In genomic region chr16:90885351-90885750, GRCm38 (mm10) we compare ENCODE assay signal across 13 mouse cellular contexts. TPM values are rescaled to one million over a fixed set of nuclear protein-coding genes. Genes with fewer than 3 reads are reported as not detected.
DNase-seq lines count a peak whose midpoint lies in the region; ATAC-seq and TF ChIP-seq lines count a peak whose summit lies in the region.
"Had no signal": no experiment of that assay in that cellular context is flagged by ENCODE, and none has a peak within 500 bp of the region (broad histone marks: within the 10 kb centered on the region; RNA-seq: fewer than 3 reads in every experiment).

No protein-coding gene starts in this region.

- WGBS in heart, embryonic 13.5 days = 68% methylated on average over 2 of the region's 2 CpGs
- WGBS in lung, embryonic 16.5 days = 48% methylated on average over 2 of the region's 2 CpGs
- WGBS in lung, adult 2 months = 58% methylated on average over 2 of the region's 2 CpGs
- 66% methylated on average over 2 of the region's 2 CpGs for WGBS in stomach, embryonic 15.5 days
- 84% methylated on average over 2 of the region's 2 CpGs for WGBS in neural tube, embryonic 15.5 days

- TF ChIP-seq POLR2A in lung, adult 2 months (IDR thresholded peaks at IDR 0.05; ENCODE audit: borderline replicate concordance, extremely low read depth, low read depth, low read length) = no peak

- H3K4me2 ChIP-seq in heart, embryonic 13.5 days = no peak overlapping the region
- no peak overlapping the region for H3K4me2 ChIP-seq in lung, embryonic 16.5 days (ENCODE audit: low read depth, low read length)
- H3K4me2 ChIP-seq in stomach, embryonic 15.5 days = no peak overlapping the region
- no peak overlapping the region for H3K4me2 ChIP-seq in neural tube, embryonic 15.5 days

- TF ChIP-seq CTCF in lung, adult 2 months (IDR thresholded peaks at IDR 0.05; ENCODE audit: insufficient read depth, low read length) = no peak

- H3K4me1 ChIP-seq in heart, embryonic 13.5 days = peaks cover 39% of the 10 kb centered on the region
- peaks cover 16% of the 10 kb centered on the region for H3K4me1 ChIP-seq in lung, embryonic 16.5 days (replicated peaks; ENCODE audit: control insufficient read depth, insufficient read depth, low read length)
- peaks cover 5% of the 10 kb centered on the region for H3K4me1 ChIP-seq in lung, adult 2 months (ENCODE audit: control insufficient read depth, insufficient read depth, low read length)
- no peaks in the 10 kb centered on the region; the same call in 1 of the 2 replicates for H3K4me1 ChIP-seq in stomach, embryonic 15.5 days
- peaks cover 9% of the 10 kb centered on the region for H3K4me1 ChIP-seq in neural tube, embryonic 15.5 days

- H3K9me3 ChIP-seq in heart, embryonic 13.5 days = peaks cover 3% of the 10 kb centered on the region; the same call in 1 of the 2 replicates
- 0 out of 2 replicates have a peak, but pooled peaks cover 3% of the 10 kb centered on the region for H3K9me3 ChIP-seq in lung, embryonic 16.5 days (ENCODE audit: control insufficient read depth, low read length)
- no peaks in the 10 kb centered on the region for H3K9me3 ChIP-seq in stomach, embryonic 15.5 days
- H3K9me3 ChIP-seq in neural tube, embryonic 15.5 days (replicated peaks) = no peaks in the 10 kb centered on the region

- peaks cover under 1% of the 10 kb centered on the region for H3K27me3 ChIP-seq in heart, embryonic 13.5 days (replicated peaks)
- no peaks in the 10 kb centered on the region for H3K27me3 ChIP-seq in lung, embryonic 16.5 days (ENCODE audit: control insufficient read depth, insufficient read depth, low read depth, low read length)
- no peaks in the 10 kb centered on the region for H3K27me3 ChIP-seq in stomach, embryonic 15.5 days (replicated peaks)
- no peaks in the 10 kb centered on the region for H3K27me3 ChIP-seq in neural tube, embryonic 15.5 days (replicated peaks)

- no peak overlapping the region for H3K9ac ChIP-seq in heart, embryonic 13.5 days
- H3K9ac ChIP-seq in lung, embryonic 16.5 days (ENCODE audit: low read length) = no peak overlapping the region
- H3K9ac ChIP-seq in stomach, embryonic 15.5 days = no peak overlapping the region
- no peak overlapping the region for H3K9ac ChIP-seq in neural tube, embryonic 15.5 days (replicated peaks)
- H3K9ac ChIP-seq: liver, embryonic 14.5 days had no signal

- no peak for DNase-seq in heart, postnatal 10 days
- DNase-seq in lung, adult 2 months = no peak
- DNase-seq: cerebellum, adult 11-12 months; gastrocnemius, postnatal 14 days; thymus, postnatal 4 days had no signal

- intact Hi-C loops in heart, postnatal 10 days (cut with DNase I) = no loop called here

- H3K4me3 ChIP-seq in heart, embryonic 13.5 days = no peak overlapping the region
- no peak overlapping the region for H3K4me3 ChIP-seq in lung, embryonic 16.5 days (ENCODE audit: low read length)
- H3K4me3 ChIP-seq in lung, adult 2 months (replicated peaks; ENCODE audit: extremely low read depth, low read depth, low read length) = no peak overlapping the region
- no peak overlapping the region for H3K4me3 ChIP-seq in stomach, embryonic 15.5 days (replicated peaks)
- H3K4me3 ChIP-seq in neural tube, embryonic 15.5 days (replicated peaks) = no peak overlapping the region

- H3K36me3 ChIP-seq in heart, embryonic 13.5 days = no peaks in the 10 kb centered on the region
- H3K36me3 ChIP-seq in lung, embryonic 16.5 days (ENCODE audit: control insufficient read depth, insufficient read depth, low read length) = no peaks in the 10 kb centered on the region
- H3K36me3 ChIP-seq in stomach, embryonic 15.5 days = no peaks in the 10 kb centered on the region
- no peaks in the 10 kb centered on the region for H3K36me3 ChIP-seq in neural tube, embryonic 15.5 days

- ATAC-seq in heart, embryonic 13.5 days (ENCODE audit: extremely low read depth, insufficient number of reproducible peaks, low FRiP score, low TSS enrichment) = no peak
- ATAC-seq in lung, embryonic 16.5 days (ENCODE audit: low read depth) = no peak
- ATAC-seq in common myeloid progenitor, adult 5-6 weeks (replicated peaks; ENCODE audit: low read depth, poor library complexity, severe bottlenecking) = peak; percentile 46
- no peak for ATAC-seq in stomach, embryonic 15.5 days (ENCODE audit: insufficient read depth, low FRiP score, low read depth)
- no peak for ATAC-seq in neural tube, embryonic 15.5 days (ENCODE audit: low FRiP score)
- ATAC-seq: inflammation-experienced regulatory T-cells, adult 6 months had no signal

- H3K27ac ChIP-seq in heart, embryonic 13.5 days (replicated peaks) = peak overlapping the region; percentile 63
- H3K27ac ChIP-seq in lung, embryonic 16.5 days (ENCODE audit: low read length) = peak overlapping the region; percentile 18
- 0 out of 2 replicates have a peak overlapping the region, but pooled peaks have one; percentile 24 for H3K27ac ChIP-seq in stomach, embryonic 15.5 days
- no peak overlapping the region for H3K27ac ChIP-seq in neural tube, embryonic 15.5 days (replicated peaks)
- H3K27ac ChIP-seq: liver, embryonic 14.5 days had no signal

RNA-seq across cellular contexts. Expression of gene Cfap298, which starts 49.6 kb away (rescaled TPM):
- 34.6 and 36.9 TPM in 2 replicates for polyA plus RNA-seq in heart, embryonic 13.5 days (2015; fragmentation: Nextera tagmentation; extraction: Ambion mirVana)
- 10 to 100 TPM; 29.3 to 34.5 TPM for total RNA-seq in heart, postnatal 10 days (2021)
- polyA plus RNA-seq in lung, embryonic 16.5 days (2015; fragmentation: Nextera tagmentation; extraction: Ambion mirVana) = 57.2 and 59.2 TPM in 2 replicates
- polyA plus RNA-seq in lung, adult 2 months (2012; rRNA removed) = 17.2 and 29.9 TPM in 2 replicates
- total RNA-seq in common myeloid progenitor, adult 5-6 weeks (2017) = 72.0 and 100.0 TPM in 2 replicates
- polyA plus RNA-seq in stomach, embryonic 15.5 days (2015; fragmentation: Nextera tagmentation; extraction: Ambion mirVana) = 40.1 and 42.7 TPM in 2 replicates
- 44.4 and 45.1 TPM in 2 replicates for polyA plus RNA-seq in neural tube, embryonic 15.5 days (2015; fragmentation: Nextera tagmentation; extraction: Ambion mirVana)

RNA-seq across cellular contexts. Expression of gene Eva1c, which starts 58.8 kb away (rescaled TPM):
- polyA plus RNA-seq in heart, embryonic 13.5 days (2015; fragmentation: Nextera tagmentation; extraction: Ambion mirVana) = 2.6 and 3.6 TPM in 2 replicates
- 1 to 10 TPM; 1.6 to 2.9 TPM for total RNA-seq in heart, postnatal 10 days (2021)
- 3.8 and 4.6 TPM in 2 replicates for polyA plus RNA-seq in lung, embryonic 16.5 days (2015; fragmentation: Nextera tagmentation; extraction: Ambion mirVana)
- 8.9 and 14.2 TPM in 2 replicates for polyA plus RNA-seq in lung, adult 2 months (2012; rRNA removed)
- not detected in 2 replicates for total RNA-seq in common myeloid progenitor, adult 5-6 weeks (2017)
- polyA plus RNA-seq in stomach, embryonic 15.5 days (2015; fragmentation: Nextera tagmentation; extraction: Ambion mirVana) = 1.7 and 1.9 TPM in 2 replicates
- 2.6 and 3.5 TPM in 2 replicates for polyA plus RNA-seq in neural tube, embryonic 15.5 days (2015; fragmentation: Nextera tagmentation; extraction: Ambion mirVana)
- total RNA-seq: hematopoietic stem cell, adult 5-6 weeks had no signal
- polyA plus RNA-seq: inflammation-experienced regulatory T-cells, adult 6 months had no signal
